Mouse (Mus musculus): ENCODE measurements around the gene Kmt5c.

The Kmt5c gene

DNA sequence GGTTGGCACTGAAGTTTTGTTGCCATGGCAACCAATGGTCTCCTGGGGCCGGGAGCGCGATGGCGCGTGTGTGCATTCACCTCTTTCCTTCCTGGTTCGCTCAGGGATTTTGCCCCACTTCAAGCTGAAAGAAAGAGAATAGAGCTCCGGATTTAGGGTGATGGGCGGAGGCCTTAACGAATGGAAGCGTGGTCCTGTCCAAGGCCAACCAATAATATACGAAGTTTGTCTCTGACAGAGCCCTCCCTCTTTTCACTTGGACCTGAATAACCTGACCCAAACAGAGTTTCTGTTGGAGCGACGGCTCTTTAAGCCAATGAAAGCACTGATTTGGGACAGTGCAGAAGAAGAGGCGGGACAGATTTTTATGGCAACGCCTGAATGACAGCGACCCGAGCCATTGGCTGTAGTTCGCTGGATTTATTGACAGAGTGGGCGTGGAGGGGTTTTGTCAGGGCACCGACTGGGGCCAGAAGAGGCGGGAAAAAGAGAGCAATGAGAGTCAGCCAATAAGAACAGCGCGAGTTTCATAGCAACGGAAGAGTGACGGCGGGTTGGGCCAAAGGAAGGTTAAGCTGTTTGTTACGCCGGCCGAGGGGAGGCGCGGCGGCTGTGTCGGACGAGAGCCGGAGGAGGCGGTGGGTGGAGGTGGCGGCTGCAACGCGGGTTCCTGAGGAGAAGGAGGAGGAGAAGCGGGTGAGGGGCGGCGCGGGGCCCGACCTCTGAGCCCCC lies at the start of gene Kmt5c:
Kmt5c (plus strand) TSS at position 572 of the 732 bp plus-strand sequence.
- peak; percentile 100 for DNase-seq

DNA sequence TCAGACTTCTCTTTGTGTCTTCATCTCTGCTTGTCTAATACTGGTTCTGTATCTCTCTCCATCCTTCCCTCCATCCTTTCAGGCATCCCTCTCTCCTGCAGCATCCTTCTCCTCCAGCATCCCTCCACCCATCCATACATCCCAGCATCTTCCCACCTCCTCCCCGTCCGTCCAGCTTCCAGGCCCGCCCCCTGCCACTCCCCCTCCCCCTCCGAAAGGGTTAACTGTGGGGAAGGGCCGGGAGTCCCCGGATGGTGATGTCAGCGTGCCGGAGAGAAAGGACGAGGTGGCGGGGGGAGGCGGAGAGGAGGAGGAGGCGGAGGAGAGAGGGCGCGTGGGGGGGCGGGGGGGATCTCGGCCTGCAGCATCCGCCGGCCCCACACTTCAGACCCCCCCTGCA lies 49.5 kb upstream of the Kmt5c start, which contains the start of gene Brsk1:
Brsk1 (plus strand) TSS at position 218 of the 400 bp plus-strand sequence.
- DNase-seq = peak; percentile 22

DNA sequence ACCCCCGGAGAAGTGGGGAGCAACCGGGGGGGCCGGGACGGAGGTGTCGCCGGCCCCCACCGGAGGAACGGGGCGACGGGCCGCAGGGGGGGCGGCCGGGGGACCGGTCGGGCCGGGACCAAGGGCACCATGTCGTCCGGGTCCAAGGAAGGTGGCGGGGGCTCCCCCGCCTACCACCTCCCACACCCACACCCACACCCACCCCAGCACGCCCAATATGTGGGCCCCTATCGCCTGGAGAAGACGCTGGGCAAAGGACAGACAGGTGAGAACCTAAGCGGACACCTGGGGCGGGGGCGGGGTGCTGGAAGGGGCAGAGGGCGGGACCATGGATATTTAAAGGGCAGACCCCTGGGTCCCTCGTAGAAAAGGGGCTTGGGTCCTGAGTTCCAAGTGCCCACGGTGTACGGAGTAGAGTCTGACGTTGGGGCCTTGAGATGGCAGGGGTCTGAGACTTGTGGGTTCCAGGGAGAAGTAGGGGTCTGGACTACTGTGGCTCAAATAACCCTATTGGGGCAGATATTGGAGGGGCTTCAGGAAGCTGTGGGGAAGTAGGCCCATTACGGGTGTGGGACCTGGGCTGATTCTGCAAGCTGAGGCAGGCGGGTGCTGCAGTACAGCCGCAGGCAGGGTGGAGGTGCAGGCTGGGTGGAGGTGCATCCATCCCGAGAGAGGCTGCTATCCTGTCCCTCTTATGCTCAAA lies 48.8 kb upstream of the Kmt5c start:
- no peak for DNase-seq

DNA sequence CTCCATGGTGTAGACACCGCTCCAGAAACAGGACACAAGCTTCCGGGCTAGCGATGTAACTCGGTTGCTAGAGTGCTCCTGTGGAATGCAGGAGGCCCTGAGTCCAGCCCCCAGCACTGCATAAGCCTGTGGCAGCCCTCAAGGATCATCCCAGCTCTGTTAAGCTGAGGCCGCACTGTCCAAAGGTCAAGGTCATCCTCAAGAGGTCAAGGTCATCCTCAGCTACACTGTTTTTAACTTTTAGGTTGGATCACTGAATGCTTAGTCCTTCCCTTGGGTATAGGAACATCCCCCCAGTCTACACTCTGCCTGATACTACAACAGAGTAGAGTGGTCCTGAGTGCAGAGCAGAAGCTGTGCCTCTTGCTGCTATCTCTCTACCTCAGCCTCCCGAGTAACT lies 46.9 kb upstream of the Kmt5c start:
- no peak for DNase-seq

DNA sequence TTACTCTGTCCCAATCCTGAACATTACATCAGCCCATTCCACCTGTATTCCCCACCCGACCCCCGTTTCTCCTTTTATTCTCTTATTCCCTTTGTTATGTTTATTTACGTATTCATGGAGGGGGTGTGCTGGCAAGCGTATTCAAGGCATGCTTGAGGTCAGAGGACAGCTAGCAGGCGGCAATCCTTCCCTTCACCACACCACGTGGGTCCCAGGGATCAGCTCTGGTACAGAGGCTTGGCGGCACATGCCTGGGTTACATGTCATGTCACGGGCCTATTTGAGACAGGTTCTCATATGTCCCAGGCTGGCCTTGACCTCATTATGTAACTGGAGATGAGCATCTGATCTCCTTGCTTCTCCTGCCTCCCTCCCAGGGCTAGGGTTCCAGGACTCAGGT lies 37.6 kb upstream of the Kmt5c start:
- peak; percentile 11 for DNase-seq

DNA sequence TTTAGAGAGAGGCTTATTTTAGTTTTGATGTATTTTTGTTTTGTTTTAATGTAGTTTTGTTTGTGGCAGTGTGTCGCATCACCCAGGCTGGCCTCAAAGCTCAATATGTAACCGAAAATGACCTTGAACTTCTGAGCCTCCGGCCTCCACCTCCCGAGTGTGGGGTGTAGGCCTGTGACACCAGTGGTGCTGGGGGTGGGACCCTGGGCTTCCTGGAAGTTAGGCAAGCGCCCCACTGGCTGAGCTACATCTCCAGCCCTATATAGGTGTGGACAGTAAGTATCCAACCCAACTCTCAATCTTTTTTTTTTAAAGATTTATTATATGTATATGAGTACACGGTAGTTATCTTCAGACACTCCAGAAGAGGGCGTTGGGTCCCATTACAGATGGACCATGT lies 36.7 kb upstream of the Kmt5c start:
- no peak for DNase-seq

DNA sequence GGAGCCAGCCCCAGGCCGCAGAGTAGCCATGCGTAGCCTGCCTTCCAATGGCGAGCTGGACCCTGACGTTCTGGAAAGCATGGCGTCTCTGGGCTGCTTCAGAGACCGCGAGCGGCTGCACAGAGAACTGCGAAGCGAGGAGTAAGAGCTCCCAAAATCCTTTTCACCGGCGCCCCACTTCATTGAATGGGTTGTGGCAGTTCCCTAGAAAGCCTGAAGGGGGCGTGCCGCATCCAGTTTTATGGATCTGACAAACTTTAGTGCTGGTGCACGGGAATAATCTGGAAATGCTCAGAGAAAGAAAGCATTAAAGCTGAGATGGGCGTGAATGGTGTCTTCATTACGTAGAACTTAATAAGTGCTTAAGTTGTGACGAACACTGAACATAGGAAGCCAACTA lies 34.8 kb upstream of the Kmt5c start:
- peak; percentile 62 for DNase-seq

DNA sequence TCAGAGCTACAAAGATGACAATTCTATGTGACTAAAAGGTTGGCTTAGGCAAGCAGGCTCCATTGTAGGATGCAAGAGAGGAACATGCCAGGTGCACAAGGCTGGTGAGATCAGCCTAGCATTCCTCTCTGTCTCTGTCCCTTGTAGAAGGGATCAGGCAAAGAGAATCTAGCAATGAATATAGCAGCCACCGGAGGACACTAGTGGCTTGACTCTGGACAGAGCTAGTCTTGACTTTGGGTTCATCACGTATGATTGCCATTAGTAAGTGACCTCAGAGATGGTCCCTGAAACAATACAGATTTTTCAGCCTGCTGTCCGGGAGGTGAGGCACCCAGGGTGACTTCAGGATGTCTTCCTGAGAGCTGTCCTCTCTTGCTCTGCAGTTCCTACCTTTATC lies 27.3 kb upstream of the Kmt5c start:
- no peak for DNase-seq

DNA sequence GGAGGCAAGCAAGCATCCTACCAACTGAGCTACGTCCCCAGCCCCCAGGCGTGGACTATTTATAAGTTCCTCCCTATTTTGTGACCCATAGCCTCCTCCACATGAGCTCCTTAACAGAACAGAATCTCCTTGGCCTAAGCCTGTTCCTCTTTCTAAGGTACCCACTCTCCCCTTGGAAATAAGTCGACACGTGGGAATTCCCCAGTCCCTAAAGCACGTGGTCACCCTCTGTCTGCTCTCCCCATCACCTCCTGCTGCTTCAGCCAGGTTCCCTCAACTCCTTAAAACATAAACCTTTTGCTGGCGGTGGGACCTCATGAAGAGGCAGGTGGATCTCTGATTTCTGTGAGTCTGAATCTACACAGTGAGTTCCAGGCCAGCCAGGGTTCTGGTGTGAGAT lies 23.0 kb upstream of the Kmt5c start:
- DNase-seq = no peak

DNA sequence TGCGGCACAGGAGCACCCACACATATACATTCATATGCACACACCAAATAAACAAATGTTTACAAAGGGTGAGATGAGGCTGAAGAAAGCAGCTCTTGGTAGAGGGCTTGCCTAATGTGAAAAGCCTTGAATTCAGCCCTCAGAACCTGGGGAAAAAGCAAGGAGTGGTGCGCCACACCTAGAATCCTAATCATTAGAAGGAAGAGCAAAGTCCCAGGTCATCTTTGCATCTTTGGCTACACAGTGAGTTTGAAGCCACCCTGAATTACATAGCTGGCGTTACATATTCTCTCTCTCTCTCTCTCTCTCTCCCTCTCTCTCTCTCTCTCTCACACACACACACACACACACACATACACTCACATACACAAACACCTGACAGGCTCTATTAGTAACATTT lies 20.6 kb upstream of the Kmt5c start:
- DNase-seq = no peak

DNA sequence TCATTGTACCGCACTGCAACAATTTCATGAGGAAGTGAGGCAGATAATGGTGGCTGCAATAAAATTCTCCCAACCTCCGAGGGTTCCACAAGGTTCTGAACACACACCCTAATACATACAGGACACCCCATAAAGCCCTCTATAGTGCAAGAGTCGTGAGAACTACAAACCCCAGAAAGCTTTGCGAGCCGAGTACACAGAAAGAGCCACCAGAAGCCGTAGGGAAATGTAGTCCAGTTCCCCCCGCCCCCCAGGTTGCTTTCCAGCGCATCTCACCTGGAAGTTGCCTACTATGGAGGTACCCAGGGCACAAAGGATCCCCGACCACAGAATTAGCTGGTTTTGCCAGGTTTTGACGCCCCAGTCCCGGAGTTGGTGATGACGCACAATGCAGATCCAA lies 16.4 kb upstream of the Kmt5c start:
- DNase-seq = peak; percentile 67

DNA sequence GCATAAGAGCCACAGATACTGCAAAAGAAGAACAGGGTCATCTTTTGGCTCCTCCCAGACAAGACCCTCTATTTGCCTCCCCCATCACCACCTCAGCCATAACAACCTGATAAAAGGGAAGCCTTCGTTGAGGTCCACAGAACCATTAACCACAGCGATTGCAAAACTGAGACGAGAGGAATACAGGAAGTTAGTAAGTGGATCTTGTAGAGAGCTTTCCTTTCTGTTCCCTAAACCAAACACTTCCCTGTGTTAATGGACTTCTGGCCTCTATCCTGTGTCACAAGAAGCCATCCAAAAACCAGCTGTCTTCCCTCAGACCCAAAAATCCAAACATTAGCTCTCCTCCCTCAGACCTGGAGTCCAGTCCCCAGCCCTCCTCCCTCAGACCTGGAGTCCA lies 15.6 kb upstream of the Kmt5c start:
- DNase-seq = peak; percentile 78

DNA sequence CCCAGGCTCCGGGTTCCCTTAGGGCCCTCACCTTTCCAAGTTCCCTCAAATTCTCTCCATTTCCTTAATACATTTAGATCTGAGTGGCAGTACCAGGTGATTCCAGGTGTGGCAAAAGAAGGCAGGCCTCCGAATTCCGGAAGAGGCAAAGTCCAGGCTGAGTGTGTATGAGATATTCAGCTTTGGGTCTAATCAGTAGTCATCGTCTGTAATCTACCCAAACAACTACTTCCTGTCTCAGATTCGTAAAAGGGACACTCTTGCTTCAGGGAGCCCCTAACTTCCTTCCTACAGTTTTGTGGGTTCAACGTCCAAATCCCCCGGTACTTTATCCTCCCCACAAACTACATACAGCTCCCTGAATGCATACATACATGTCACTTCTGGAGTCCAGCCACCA lies 14.7 kb upstream of the Kmt5c start, which contains the start of gene Tmem150b:
Tmem150b (minus strand) TSS at position 81 of the 400 bp plus-strand sequence.
- no peak for DNase-seq

DNA sequence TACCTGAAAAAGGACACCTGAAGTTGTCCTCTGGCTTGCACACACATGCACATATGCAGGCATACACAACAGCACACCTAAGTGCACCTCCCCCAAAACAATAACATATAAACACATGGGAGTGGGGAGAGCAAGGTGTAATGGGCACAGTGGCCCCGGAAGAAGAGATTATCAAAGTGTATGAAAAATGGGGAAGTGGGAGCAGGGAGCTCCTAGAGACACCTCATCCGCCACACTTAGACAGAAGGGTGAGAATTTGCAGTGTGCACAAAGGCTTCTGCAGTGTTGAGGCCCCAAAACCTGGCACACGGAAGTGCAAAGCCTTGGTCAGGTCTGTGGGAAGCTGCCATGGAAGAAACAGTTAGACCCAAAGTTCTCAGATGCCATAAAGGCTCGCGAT lies 8.8 kb upstream of the Kmt5c start:
- DNase-seq = no peak

DNA sequence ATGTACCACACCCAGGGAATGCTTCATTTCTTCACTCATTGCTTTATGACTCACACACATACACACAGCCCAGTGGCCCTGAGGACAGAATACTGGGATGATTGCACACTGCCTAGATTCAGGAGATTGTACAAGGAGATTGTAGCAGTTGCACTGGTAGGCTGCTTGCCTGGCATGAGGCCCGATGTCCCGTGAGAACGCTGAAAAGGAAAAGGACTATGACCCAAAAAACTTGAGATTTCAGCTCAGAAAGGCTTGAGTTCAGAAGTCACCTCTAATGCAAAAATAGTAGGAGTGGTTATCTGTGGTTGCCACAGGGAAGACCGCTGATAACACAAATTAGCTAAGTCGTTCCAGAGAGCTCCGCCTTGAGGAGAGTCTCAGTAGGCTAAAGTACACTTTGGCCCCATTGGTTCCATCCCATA lies 6.9 kb upstream of the Kmt5c start:
- no peak for DNase-seq

DNA sequence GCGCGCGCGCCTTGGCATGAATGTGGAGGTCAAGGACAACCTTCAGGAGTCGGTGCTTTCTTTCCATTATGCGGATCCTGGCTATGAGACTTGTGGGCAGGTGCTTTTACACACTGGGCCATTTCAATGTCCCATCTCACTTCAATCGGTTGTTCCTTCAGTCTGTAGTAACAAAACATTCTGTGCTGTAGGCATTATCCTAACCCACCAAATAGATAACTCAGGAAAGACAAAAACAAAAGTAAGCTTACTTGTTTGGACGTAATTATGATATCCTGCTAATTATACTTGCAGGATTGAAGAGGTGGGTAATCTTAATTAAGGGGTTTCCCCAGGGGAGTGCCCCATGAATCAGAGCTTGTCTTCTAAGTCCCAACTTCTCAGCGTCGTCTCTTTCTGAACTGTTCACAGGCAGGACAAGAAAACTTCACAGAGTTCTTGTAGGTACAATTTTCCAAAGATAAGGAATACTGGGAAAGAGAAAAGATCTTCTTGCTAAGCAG lies 823 bp upstream of the Kmt5c start:
- no peak for DNase-seq

DNA sequence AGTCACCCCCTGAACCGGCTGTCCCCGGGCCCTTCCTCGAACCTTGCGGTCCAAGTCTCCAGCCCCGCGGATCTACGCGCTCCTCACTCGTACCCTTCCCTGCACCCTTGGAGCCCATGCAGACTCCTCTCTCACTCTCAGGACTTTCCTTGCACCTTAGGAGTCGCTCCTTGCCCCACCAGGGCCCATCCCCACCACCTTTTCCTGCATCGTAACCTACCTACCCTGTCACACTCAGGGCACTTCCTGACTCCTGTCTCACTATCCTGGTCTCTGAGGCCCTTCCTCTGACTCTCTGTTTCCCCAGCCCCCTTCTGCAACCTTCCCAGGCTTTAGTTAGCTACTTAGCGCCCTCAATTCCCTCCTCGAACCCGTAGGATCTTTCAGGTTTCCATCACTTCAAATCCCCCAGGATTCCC lies 403 bp downstream of the Kmt5c start:
- no peak for DNase-seq

DNA sequence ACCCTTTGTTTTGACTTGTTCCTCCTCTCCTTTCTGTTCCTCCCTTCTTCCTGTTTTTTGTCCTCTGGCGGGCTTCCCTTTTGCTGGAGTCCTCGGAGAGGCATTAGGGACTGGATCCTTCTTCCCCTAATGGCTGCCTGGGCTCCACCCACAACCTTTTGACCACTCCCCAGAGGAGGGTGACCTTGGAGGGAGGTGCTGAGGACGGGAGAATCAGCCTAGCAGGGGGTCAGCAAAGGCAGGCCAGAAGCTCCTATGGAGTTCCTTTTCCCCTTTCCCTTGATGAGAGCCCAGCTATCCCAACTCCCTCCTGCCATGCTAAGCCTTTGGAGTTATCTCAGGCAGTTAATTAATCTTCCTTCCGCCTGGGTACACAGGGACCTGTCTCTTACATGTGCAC lies 1.2 kb downstream of the Kmt5c start:
- DNase-seq = peak; percentile 76

DNA sequence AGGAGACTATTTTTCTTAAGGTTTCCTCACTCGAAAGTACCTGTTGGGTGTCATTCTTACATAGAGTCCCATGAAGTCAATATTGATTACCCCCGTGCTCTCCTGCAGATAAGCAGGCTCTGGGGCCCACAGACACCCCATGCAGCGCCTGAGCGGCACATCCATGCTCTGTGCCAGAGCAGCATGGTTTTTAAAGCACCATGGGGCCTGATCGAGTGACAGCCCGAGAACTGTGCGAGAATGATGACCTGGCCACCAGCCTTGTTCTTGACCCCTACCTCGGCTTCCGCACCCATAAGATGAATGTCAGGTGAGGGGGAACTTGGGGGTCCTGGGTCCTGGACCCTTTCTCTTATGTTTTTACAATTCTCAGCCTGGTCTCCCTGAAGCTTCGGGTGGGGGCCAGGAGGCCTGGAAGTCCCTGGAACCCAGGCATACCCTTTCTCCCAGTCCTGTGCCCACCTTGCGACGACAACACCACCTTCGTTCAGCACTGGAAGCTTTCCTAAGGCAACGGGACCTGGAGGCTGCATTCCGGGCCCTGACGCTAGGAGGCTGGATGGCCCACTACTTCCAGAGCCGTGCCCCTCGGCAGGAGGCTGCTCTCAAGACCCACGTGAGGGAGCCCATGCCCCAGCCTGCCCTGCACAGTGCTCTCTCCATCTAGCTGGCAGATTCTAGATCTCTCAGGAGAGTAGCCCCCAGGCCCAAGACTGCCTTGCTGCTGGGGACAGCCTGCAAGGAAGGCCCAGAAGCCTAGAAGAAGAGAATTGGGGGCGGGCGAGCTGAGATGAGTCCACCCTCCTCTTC lies 2.0 kb downstream of the Kmt5c start:
- DNase-seq = no peak

DNA sequence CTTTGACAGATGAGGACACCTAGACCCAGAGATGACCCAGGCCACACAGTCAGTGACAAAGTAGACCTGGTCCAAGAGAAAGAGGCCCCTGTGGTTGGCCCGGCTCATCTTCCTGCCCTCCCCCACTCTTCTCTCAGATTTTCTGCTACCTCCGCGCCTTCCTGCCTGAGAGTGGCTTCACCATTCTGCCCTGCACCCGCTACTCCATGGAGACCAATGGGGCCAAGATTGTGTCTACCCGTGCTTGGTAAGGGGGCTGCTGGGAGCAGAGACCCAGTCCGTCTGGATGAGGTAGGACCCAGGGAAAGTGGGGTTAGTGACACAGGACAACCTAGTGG lies 2.5 kb downstream of the Kmt5c start:
- DNase-seq = no peak

DNA sequence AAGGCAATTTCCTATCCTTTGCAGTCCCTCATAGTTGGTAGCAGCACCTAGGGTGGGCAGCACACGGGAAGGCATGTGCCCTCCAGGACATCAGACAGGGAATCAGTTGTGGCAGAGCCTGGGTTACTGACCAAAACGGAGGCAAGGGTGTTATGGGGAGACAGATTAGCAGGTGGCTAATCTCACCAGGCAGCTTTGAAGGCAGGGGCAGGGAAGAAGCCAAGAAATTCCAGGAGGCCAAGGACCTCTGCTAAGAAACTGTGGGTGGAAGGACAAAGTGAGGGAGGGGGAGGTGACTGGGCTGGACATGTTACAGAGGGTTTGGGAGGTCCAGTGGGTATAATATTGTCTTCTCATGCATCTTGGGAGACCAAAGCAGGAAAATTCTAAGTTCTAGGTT lies 3.4 kb downstream of the Kmt5c start:
- DNase-seq = peak; percentile 61

DNA sequence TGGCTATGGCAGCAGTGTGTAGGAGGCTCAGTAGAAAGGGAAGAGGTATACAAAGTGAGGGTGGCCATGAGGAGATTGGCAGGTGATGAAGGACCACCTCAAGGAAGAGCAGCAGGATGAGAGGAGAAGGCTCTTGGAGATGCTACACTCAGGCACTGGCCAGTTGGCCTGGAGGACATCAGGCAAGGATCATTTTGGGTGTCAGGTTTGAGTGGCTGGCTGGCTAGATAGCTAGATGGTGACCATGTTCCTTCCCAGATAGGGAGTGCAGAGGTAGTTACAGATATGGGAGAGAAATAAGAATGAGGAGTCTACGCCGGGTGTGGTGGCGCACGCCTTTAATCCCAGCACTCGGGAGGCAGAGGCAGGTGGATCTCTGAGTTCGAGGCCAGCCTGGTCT lies 5.0 kb downstream of the Kmt5c start:
- no peak for DNase-seq

DNA sequence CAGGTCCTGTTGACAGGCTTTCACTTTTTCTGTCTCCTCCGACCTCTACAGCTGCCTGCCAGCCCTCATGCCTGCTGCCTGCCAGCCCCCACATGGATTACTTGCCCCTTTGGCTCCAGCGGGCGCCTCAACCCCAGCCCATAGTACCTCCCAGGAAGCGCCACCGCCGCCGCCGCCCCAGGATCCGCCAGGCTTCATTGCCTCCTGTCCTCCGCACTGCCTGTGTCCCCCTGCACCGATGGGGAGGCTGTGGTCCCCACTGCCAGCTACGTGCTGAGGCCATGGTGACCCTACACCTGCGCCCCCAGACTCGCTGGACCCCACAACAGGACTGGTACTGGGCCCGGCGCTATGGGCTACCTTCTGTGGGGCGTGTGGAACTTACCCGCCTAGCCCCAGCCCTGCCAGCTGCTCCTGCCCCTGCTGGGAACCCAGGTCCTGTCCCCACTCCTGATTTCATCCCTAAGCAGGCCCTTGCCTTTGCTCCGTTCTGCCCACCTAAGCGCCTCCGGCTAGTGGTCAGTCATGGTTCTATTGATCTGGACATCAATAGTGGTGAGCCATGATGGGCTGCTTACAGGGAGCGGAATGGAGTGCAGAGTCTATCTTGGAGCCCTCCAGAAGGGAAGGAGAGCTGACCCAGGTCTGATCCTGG lies 6.5 kb downstream of the Kmt5c start:
- no peak for DNase-seq

Measured in lung, postnatal 36 days (tissue).